Mouse (Mus musculus): ENCODE data around the gene Sugp1. TPM values are rescaled to one million over a fixed set of nuclear protein-coding genes. Genes with fewer than 3 reads are reported as not detected.

Sugp1 gene
- polyA plus RNA-seq, 1 experiment from 2014 or later = 44.8 TPM

DNA sequence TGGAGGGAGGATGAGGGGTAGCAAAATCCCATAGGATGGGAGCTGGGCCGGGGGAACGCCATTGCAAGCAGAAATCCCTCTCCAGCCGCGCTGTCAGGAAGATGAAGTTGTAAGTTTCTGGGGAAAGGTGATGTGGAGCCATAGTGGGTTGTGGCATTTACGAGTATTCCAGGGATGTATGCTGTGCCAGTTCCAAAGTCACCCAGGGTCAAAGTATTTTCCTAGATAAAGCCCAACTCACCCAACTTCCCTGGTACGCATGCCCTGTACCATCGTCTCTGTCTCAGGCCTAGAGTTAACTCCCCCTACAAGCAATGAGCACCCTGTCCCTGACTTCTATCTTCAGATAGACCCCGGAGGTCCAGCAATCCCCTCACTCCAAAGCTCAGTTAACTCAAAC lies 30.5 kb downstream of the Sugp1 start:
- Histone ChIP-seq H3K9ac (no peak overlapping the region), H3K9me3 (ENCODE audit: control insufficient read depth, low read length) (no peaks in the 10 kb centered on the region), H3K27me3 (ENCODE audit: control insufficient read depth, insufficient read depth, low read length) (no peaks in the 10 kb centered on the region), H3K4me1 (replicated peaks; ENCODE audit: control insufficient read depth, insufficient read depth, low read length) (no peaks in the 10 kb centered on the region), H3K4me3 (replicated peaks; ENCODE audit: low read length) (no peak overlapping the region), H3K36me3 (replicated peaks; ENCODE audit: control insufficient read depth, insufficient read depth) (peaks cover 49% of the 10 kb centered on the region), H3K27ac (no peak overlapping the region), H3K4me2 (replicated peaks) (0 out of 2 replicates have a peak overlapping the region, but pooled peaks have one; percentile 10)
- WGBS = 72% methylated on average over 8 of the region's 8 CpGs
- DNase-seq (ENCODE audit: low spot score) (no peak), ATAC-seq (ENCODE audit: low FRiP score) (no peak)

- Histone ChIP-seq H3K36me3 (replicated peaks; ENCODE audit: control insufficient read depth, insufficient read depth) (peaks cover 46% of the 10 kb centered on the region), H3K27me3 (ENCODE audit: control insufficient read depth, insufficient read depth, low read length) (no peaks in the 10 kb centered on the region), H3K4me3 (replicated peaks; ENCODE audit: low read length) (no peak overlapping the region), H3K9ac (no peak overlapping the region), H3K9me3 (ENCODE audit: control insufficient read depth, low read length) (no peaks in the 10 kb centered on the region), H3K4me2 (replicated peaks) (no peak overlapping the region), H3K4me1 (replicated peaks; ENCODE audit: control insufficient read depth, insufficient read depth, low read length) (no peaks in the 10 kb centered on the region), H3K27ac (no peak overlapping the region)
- DNase-seq (ENCODE audit: low spot score) (no peak), ATAC-seq (ENCODE audit: low FRiP score) (no peak)
- 81% methylated on average over 1 of the region's 1 CpGs for WGBS
These were observed 31.1 kb downstream of the Sugp1 start for GRCm38 (mm10) chr8:70073682-70074081.

DNA sequence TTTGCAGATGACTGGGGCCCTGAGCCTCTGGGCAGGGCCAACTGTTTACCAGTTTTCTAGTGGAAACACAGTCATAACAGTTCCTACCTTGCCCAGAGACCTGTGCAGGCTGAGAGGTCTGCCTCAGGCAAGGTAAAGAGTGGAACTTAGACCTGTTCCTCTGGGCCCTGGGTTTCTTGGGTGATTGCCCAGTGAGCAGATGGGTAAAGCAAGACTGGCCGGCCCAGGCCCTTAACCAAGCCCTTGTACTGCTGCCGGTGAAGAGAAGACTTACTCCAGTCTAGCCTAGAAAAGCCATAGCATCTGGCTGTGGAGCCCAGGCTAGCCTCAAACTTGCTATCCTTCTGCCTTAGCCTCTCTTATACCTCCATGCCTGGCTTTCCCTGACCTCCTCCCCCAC lies 39.4 kb downstream of the Sugp1 start:
- Histone ChIP-seq H3K4me1 (replicated peaks; ENCODE audit: control insufficient read depth, insufficient read depth, low read length) (peaks cover 15% of the 10 kb centered on the region), H3K27me3 (ENCODE audit: control insufficient read depth, insufficient read depth, low read length) (peaks cover 50% of the 10 kb centered on the region), H3K9ac (no peak overlapping the region), H3K27ac (no peak overlapping the region), H3K9me3 (ENCODE audit: control insufficient read depth, low read length) (no peaks in the 10 kb centered on the region), H3K4me3 (replicated peaks; ENCODE audit: low read length) (no peak overlapping the region), H3K4me2 (replicated peaks) (no peak overlapping the region), H3K36me3 (replicated peaks; ENCODE audit: control insufficient read depth, insufficient read depth) (peaks cover 9% of the 10 kb centered on the region)
- WGBS = 70% methylated on average over 2 of the region's 2 CpGs
- DNase-seq (ENCODE audit: low spot score) = no peak
- ATAC-seq (ENCODE audit: low FRiP score) = no peak

DNA sequence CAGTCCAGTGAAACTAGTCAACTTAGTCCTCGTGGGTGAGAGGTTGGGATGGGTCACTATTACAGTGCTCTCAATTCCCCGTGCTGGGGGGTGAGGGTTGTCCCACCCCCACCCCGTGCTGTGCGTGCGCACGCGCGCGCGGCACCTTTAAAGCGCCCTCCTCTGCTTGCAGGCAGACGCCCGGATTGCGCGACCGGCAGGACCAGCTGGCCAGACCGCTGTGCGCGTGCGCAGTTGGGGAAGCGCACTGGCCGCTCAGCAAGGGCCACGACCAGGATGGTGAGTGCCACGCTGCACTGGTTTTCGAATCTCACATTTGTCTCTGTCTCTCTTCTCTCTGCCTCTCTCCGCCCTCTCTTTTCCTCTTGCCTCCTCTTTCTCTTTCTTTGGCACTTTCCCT lies 40.7 kb downstream of the Sugp1 start, which contains the start of gene Hapln4:
Gene Hapln4 (plus strand): TSS at position 173 of the 400 bp plus-strand sequence.
- Histone ChIP-seq H3K27me3 (ENCODE audit: control insufficient read depth, insufficient read depth, low read length) (peaks cover 63% of the 10 kb centered on the region), H3K9ac (peak within 1 kb of the TSS; percentile 41), H3K27ac (no peak within 1 kb of the TSS), H3K36me3 (replicated peaks; ENCODE audit: control insufficient read depth, insufficient read depth) (peaks cover under 1% of the 10 kb centered on the region; the same call in 1 of the 2 replicates), H3K4me3 (replicated peaks; ENCODE audit: low read length) (peak within 1 kb of the TSS; percentile 43), H3K9me3 (ENCODE audit: control insufficient read depth, low read length) (no peaks in the 10 kb centered on the region), H3K4me2 (replicated peaks) (peak within 1 kb of the TSS; percentile 95), H3K4me1 (replicated peaks; ENCODE audit: control insufficient read depth, insufficient read depth, low read length) (peaks cover 20% of the 10 kb centered on the region)
- DNase-seq (ENCODE audit: low spot score) = no peak
- WGBS = under 1% methylated on average over 26 of the region's 26 CpGs
- no peak for ATAC-seq (ENCODE audit: low FRiP score)

DNA sequence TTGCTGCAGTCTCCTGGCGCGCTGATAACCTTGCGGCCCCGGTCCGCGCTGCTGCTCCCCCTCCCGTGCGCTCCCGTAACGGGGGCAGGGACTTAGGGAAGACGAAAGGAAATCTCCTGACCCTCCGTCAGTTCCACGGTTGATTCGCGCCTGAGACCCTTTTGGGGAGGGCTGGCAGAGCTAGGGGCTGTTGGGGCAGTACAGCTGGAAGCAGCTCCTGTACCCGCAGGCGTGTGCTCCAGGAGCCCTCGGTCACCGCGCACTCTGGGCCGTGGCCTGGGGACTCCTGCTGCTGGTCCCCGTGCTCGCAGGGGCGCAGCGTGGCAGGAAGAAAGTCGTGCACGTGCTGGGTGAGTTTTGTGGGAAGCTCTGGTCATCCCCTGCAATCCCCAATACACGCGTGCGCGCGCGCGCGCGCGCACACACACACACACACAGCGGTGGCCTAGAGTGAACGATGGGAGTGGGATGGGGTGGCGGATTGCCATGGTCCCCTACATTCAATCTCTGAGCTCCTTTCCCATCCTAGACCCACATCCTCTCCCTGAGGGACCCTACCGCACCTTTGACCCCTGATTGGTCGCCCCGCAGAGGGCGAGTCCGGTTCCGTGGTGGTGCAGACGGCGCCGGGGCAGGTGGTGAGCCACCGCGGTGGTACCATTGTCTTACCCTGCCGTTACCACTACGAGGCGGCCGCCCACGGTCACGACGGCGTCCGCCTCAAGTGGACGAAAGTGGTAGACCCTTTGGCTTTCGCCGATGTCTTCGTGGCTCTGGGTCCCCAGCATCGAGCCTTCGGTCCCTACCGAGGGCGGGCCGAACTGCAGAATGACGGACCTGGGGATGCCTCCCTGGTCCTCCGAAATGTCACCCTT lies 41.8 kb downstream of the Sugp1 start:
- Histone ChIP-seq H3K36me3 (replicated peaks; ENCODE audit: control insufficient read depth, insufficient read depth) (no peaks in the 10 kb centered on the region), H3K27me3 (ENCODE audit: control insufficient read depth, insufficient read depth, low read length) (peaks cover 74% of the 10 kb centered on the region), H3K4me1 (replicated peaks; ENCODE audit: control insufficient read depth, insufficient read depth, low read length) (peaks cover 24% of the 10 kb centered on the region), H3K4me3 (replicated peaks; ENCODE audit: low read length) (peak overlapping the region; percentile 43), H3K9me3 (ENCODE audit: control insufficient read depth, low read length) (no peaks in the 10 kb centered on the region), H3K9ac (peak overlapping the region; percentile 41), H3K27ac (no peak overlapping the region), H3K4me2 (replicated peaks) (peak overlapping the region; percentile 95)
- DNase-seq (ENCODE audit: low spot score) (peak; percentile 50), ATAC-seq (ENCODE audit: low FRiP score) (0 out of 2 replicates have a peak, but pooled peaks have one; percentile 19)
- WGBS = under 1% methylated on average over 68 of the region's 71 CpGs

- no peak overlapping the region for H3K27ac ChIP-seq
- 29% methylated on average over 1 of the region's 1 CpGs for WGBS
- H3K4me2 ChIP-seq (replicated peaks) = no peak overlapping the region
- no peaks in the 10 kb centered on the region for H3K9me3 ChIP-seq (ENCODE audit: control insufficient read depth, low read length)
- peaks cover 31% of the 10 kb centered on the region for H3K4me1 ChIP-seq (replicated peaks; ENCODE audit: control insufficient read depth, insufficient read depth, low read length)
- DNase-seq (ENCODE audit: low spot score) = no peak
- peaks cover 77% of the 10 kb centered on the region for H3K27me3 ChIP-seq (ENCODE audit: control insufficient read depth, insufficient read depth, low read length)
- H3K9ac ChIP-seq = no peak overlapping the region
- H3K36me3 ChIP-seq (replicated peaks; ENCODE audit: control insufficient read depth, insufficient read depth) = no peaks in the 10 kb centered on the region
- no peak overlapping the region for H3K4me3 ChIP-seq (replicated peaks; ENCODE audit: low read length)
- no peak for ATAC-seq (ENCODE audit: low FRiP score)
These were observed 43.5 kb downstream of the Sugp1 start for GRCm38 (mm10) chr8:70086151-70086550.

DNA sequence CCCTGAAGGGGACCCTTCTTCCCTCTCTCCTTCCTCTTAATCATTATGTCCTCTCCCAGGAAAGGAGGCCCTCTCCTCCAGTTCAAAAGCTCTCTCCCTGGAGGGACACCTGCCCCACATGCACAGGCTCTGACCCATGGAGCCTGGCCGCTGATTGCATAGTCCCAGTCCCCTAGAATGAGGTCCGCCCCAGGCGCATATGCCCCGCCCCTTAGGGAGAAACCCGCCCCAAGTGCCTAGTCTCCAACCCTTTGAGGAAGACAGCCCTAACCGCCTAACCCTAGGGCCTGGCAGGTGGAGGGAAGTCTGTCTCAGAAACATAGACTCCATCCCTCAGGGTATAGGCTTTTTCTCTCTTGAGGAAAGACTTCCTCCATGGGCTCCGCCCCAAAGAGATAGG lies 44.6 kb downstream of the Sugp1 start:
- Histone ChIP-seq H3K36me3 (replicated peaks; ENCODE audit: control insufficient read depth, insufficient read depth) (no peaks in the 10 kb centered on the region), H3K27me3 (ENCODE audit: control insufficient read depth, insufficient read depth, low read length) (peaks cover 74% of the 10 kb centered on the region), H3K9me3 (ENCODE audit: control insufficient read depth, low read length) (no peaks in the 10 kb centered on the region), H3K27ac (no peak overlapping the region), H3K4me2 (replicated peaks) (peak overlapping the region; percentile 83; the same call in 1 of the 2 replicates), H3K4me3 (replicated peaks; ENCODE audit: low read length) (no peak overlapping the region), H3K4me1 (replicated peaks; ENCODE audit: control insufficient read depth, insufficient read depth, low read length) (peaks cover 31% of the 10 kb centered on the region), H3K9ac (no peak overlapping the region)
- no peak for DNase-seq (ENCODE audit: low spot score)
- no peak for ATAC-seq (ENCODE audit: low FRiP score)
- 6% methylated on average over 7 of the region's 7 CpGs for WGBS

DNA sequence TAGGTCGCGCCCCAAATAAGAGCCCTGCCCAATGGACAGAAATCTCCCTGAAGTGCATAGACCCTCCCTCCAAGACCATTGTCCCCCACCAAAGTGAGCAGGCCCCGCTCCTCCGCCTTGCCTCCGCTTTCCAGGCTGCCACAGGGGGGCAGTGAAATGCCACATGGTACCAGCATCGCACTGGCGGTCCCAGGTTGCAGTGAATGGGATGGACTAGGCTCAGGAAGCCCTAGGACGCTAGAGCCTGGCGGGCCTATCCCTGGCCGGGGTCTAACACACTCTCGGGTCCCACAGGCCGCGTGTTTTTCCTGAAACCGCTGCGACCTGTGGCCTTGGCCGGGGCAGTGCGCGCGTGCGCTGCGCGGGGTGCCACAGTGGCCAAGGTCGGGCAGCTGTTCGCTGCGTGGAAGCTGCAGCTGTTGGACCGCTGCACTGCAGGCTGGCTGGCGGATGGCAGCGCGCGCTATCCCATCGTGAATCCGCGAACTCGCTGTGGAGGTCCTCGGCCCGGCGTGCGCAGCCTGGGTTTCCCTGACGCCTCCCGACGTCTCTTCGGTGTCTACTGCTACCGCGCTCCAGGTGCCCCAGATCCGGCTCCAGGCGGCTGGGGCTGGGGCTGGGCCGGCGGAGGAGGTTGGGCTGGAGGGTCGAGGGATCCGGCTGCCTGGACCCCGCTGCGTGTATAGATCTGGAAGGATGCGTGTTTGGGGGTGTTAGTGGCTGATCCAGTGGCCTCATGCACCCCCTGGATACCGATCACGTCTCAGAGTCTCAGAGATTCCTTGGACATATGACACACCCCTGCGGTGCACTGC lies 45.4 kb downstream of the Sugp1 start:
- Histone ChIP-seq H3K27ac (no peak overlapping the region), H3K4me2 (replicated peaks) (peak overlapping the region; percentile 83), H3K36me3 (replicated peaks; ENCODE audit: control insufficient read depth, insufficient read depth) (no peaks in the 10 kb centered on the region), H3K4me3 (replicated peaks; ENCODE audit: low read length) (peak overlapping the region; percentile 35), H3K27me3 (ENCODE audit: control insufficient read depth, insufficient read depth, low read length) (peaks cover 67% of the 10 kb centered on the region), H3K4me1 (replicated peaks; ENCODE audit: control insufficient read depth, insufficient read depth, low read length) (peaks cover 31% of the 10 kb centered on the region), H3K9ac (peak overlapping the region; percentile 55), H3K9me3 (ENCODE audit: control insufficient read depth, low read length) (no peaks in the 10 kb centered on the region)
- ATAC-seq (ENCODE audit: low FRiP score) = peak; percentile 61; the same call in 1 of the 2 replicates
- DNase-seq (ENCODE audit: low spot score) = peak; percentile 69
- 4% methylated on average over 56 of the region's 56 CpGs for WGBS
